Mouse (Mus musculus) kidney, embryonic 14.5 days (tissue): ENCODE measurements at regions not wholly inside any gene's neighbourhood (a gene's known extent, or its start where the extent isn't known, plus 50 kb on each side); places are given as distances from the start of the nearest gene placed in this dataset.

Experiments used
- ATAC-seq: fragments of 200-750 bp; cut with Nextera tagmentation; 2 replicates; pipeline ENCODE4 v1.8.0; 2017; ENCODE audit warnings: moderate number of reproducible peaks, mild to moderate bottlenecking, moderate TSS enrichment, moderate library complexity; ENCODE audit not compliant: low FRiP score, low TSS enrichment
- H3K27ac ChIP-seq: fragments of 300-500 bp; sonication (generic); 2 replicates; pipeline ENCODE4 v1.5.1; 2014; ENCODE audit warnings: low read depth, mild to moderate bottlenecking, low read length, moderate library complexity, mixed read lengths
- H3K27me3 ChIP-seq: fragments of 300-500 bp; sonication (generic); 2 replicates; pipeline ENCODE4 v1.6.1; 2014; ENCODE audit warnings: mild to moderate bottlenecking, low read length; ENCODE audit not compliant: control insufficient read depth, insufficient read depth
- H3K36me3 ChIP-seq: fragments of 300-500 bp; sonication (generic); 2 replicates; pipeline ENCODE4 v1.6.1; 2014; ENCODE audit warnings: low read length, mixed read lengths; ENCODE audit not compliant: control insufficient read depth, insufficient read depth
- H3K4me1 ChIP-seq: fragments of 300-500 bp; sonication (generic); 2 replicates; pipeline ENCODE4 v1.6.1; 2014; ENCODE audit warnings: low read length, mixed read lengths; ENCODE audit not compliant: control insufficient read depth, insufficient read depth
- H3K4me2 ChIP-seq: fragments of 300-500 bp; sonication (generic); replicated peaks from 2 replicates; pipeline ENCODE4 v1.6.1; 2014; ENCODE audit warnings: low read depth, mild to moderate bottlenecking, low read length
- H3K4me3 ChIP-seq: fragments of 300-500 bp; sonication (generic); 2 replicates; pipeline ENCODE4 v1.5.1; 2014; ENCODE audit warnings: mild to moderate bottlenecking, low read length
- H3K9ac ChIP-seq: fragments of 300-500 bp; sonication (generic); 2 replicates; pipeline ENCODE4 v1.6.1; 2014; ENCODE audit warnings: low read depth, mild to moderate bottlenecking, low read length, moderate library complexity
- H3K9me3 ChIP-seq: fragments of 300-500 bp; sonication (generic); 2 replicates; pipeline ENCODE4 v1.6.1; 2016; ENCODE audit warnings: low read length; ENCODE audit not compliant: control insufficient read depth
- WGBS: fragments of 180-500 bp; shearing (Covaris S2); extraction: QIAGEN DNeasy Blood & Tissue Kit; methylation state at CpG from one replicate; pipeline ENCODE4 v1.1.7; 2014; 5-methylcytosine and 5-hydroxymethylcytosine counted together

DNA sequence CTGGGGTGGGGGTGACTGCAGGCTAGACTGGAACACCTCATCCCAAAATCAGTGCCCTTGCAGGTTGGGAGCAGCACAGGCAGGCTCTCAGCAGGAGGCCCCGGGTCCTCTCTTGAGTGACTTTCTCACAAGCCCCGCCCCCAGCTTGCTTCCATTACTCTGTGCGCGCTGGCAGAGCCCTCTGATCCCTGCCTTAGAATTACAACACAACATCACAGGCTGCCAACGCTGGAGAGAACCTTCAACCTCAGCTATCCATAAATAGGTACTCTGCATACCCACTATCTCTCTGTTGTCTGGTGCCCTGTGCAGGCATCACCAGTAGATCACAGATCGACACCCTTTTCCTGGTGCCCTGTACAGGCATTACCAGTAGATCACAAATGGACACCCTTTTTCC, 139.1 kb upstream of the Igsf21 start:
- Histone ChIP-seq H3K36me3 (no peaks in the 10 kb centered on the region), H3K9ac (no peak overlapping the region), H3K27me3 (peaks cover 4% of the 10 kb centered on the region), H3K27ac (no peak overlapping the region), H3K4me3 (no peak overlapping the region), H3K9me3 (no peaks in the 10 kb centered on the region; the same call in 1 of the 2 replicates), H3K4me1 (no peaks in the 10 kb centered on the region), H3K4me2 (no peak overlapping the region)
- 51% methylated on average over 6 of the region's 6 CpGs for WGBS
- no peak for ATAC-seq

DNA sequence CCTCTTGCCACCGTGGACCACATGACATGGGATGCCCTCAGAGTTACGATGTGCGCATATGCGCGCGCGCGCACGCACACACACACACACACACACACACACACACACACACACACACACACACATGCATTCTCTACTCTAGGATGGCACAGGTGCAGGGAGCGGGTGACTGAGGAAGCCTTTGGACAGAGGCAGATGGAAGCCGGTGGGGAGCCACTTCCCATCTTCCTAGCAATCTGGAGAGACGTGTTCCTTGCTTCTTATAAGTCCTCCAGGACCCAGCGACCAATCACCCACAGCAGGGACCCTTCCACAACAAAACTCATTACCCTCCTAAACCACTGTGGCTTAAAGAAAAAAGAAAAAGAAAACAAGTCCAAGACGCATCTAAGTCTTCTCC, 138.6 kb upstream of the Igsf21 start:
- no peak overlapping the region for H3K4me2 ChIP-seq

DNA sequence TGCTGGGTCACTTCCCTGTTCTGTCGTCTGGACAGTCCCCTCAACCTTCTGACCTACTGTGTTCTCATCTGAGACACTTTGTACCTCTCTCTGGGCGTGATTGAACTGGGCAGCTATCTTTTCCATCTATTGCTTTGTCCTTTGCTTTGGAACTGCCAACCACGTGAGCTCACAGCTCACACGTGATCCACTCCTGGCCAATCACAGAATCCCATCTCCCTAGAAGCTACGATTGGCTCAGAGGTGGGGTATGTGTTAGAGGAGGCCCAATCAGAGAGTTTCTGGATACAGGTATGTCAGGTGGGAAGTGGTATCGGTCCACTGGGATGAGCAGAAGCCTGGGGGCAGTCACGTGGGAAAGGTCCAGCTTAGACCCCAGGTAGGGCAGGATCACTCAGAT, 137.0 kb upstream of the Igsf21 start:
- peaks cover 4% of the 10 kb centered on the region for H3K27me3 ChIP-seq
- H3K36me3 ChIP-seq = no peaks in the 10 kb centered on the region
- H3K9me3 ChIP-seq = no peaks in the 10 kb centered on the region; the same call in 1 of the 2 replicates
- no peak overlapping the region for H3K9ac ChIP-seq
- no peak overlapping the region for H3K27ac ChIP-seq
- WGBS = 64% methylated on average over 7 of the region's 7 CpGs
- no peak for ATAC-seq
- no peak overlapping the region for H3K4me2 ChIP-seq
- no peak overlapping the region for H3K4me3 ChIP-seq
- no peaks in the 10 kb centered on the region for H3K4me1 ChIP-seq

More for the DNA sequence above, 138.6 kb upstream of the Igsf21 start:
- no peak overlapping the region for H3K9ac ChIP-seq
- 93% methylated on average over 14 of the region's 14 CpGs for WGBS
- H3K27me3 ChIP-seq = peaks cover 4% of the 10 kb centered on the region
- H3K36me3 ChIP-seq = no peaks in the 10 kb centered on the region
- no peaks in the 10 kb centered on the region; the same call in 1 of the 2 replicates for H3K9me3 ChIP-seq
- no peak overlapping the region for H3K4me3 ChIP-seq
- no peak for ATAC-seq
- H3K27ac ChIP-seq = no peak overlapping the region
- no peaks in the 10 kb centered on the region for H3K4me1 ChIP-seq

DNA sequence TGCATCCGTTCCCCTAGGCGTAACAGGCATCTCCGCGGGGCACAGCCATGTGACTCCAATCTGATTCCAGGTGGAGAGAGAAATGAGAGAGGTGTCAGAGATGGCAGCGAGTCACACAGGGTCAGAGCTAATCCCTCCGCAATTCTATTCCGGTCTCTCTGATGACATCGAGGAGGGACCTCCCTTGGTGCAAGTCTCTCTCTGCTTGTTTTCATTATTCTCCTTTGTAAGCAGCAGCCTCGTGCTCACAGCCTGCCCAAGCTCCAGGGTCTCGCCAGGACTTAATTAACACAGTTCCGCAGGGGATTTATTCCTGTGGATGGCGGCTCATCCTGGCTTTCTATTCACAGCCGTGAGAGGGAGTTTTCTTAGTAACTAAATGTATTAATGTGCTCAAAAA, 134.1 kb upstream of the Igsf21 start:
- H3K4me3 ChIP-seq = no peak overlapping the region
- WGBS = 20% methylated on average over 13 of the region's 13 CpGs
- no peak overlapping the region for H3K9ac ChIP-seq
- no peaks in the 10 kb centered on the region; the same call in 1 of the 2 replicates for H3K9me3 ChIP-seq
- no peaks in the 10 kb centered on the region for H3K4me1 ChIP-seq
- no peak for ATAC-seq
- H3K27me3 ChIP-seq = peaks cover 3% of the 10 kb centered on the region
- no peaks in the 10 kb centered on the region for H3K36me3 ChIP-seq
- no peak overlapping the region for H3K4me2 ChIP-seq
- no peak overlapping the region for H3K27ac ChIP-seq

DNA sequence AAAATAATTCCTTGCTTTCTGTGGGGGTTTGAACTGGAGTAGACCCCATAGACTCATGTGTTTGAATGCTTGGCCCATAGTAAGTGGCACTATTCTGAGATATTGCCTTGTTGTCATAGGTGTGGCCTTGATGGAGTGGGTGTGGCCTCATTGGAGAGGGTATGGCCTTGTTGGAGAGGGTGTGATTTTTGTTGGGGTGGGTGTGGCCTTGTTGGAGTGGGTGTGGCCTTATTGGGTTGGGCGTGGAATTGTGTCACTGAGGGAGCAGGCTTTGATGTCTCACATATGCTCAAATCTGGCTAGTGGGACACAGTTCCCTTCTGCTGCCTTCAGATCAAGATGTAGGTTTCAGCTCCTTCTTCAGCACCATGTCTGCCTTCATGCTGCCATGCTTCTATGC, 131.4 kb upstream of the Igsf21 start:
- 94% methylated on average over 1 of the region's 1 CpGs for WGBS
- Histone ChIP-seq H3K36me3 (no peaks in the 10 kb centered on the region), H3K27ac (no peak overlapping the region), H3K4me3 (no peak overlapping the region), H3K27me3 (peaks cover 3% of the 10 kb centered on the region), H3K9ac (no peak overlapping the region), H3K4me1 (no peaks in the 10 kb centered on the region), H3K9me3 (no peaks in the 10 kb centered on the region; the same call in 1 of the 2 replicates), H3K4me2 (no peak overlapping the region)
- ATAC-seq = no peak

DNA sequence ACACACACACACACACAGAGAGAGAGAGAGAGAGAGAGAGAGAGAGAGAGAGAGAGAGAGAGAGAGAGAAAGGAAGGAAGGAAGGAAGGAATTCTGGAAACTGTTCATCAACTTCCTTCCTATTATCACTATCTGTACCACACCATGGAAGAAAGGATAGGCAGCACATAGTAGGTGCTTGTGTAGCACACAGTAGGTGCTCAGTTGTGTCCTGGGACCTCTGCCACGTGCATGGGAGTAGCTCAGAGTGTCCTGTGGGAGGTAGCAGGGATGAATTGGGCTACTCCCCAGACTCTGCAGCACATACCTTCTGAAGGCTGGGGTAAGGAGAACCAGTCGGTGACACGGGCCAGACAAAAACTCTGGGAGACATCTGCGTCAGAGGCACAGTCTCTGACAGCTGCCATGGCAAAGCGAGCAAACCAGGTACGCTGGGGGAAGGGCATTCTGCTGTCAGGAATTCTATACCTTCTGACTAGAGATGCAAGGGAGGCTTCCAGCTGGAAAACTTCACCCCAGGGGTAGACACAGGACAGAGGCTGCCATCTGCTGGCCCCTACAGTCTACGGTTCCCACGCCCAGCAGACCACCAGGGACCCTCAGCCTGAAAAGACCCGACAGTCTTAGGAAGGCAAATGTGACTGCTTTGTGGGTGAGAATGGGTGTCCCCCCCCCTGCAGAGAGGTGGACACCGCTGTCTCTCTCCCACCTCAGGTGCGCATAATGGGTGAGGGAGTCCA, 126.2 kb upstream of the Igsf21 start:
- Histone ChIP-seq H3K4me2 (no peak overlapping the region), H3K27me3 (peaks cover 10% of the 10 kb centered on the region), H3K4me3 (no peak overlapping the region), H3K9ac (no peak overlapping the region), H3K9me3 (no peaks in the 10 kb centered on the region), H3K4me1 (no peaks in the 10 kb centered on the region), H3K36me3 (no peaks in the 10 kb centered on the region), H3K27ac (no peak overlapping the region)
- no peak for ATAC-seq
- 48% methylated on average over 11 of the region's 11 CpGs for WGBS

DNA sequence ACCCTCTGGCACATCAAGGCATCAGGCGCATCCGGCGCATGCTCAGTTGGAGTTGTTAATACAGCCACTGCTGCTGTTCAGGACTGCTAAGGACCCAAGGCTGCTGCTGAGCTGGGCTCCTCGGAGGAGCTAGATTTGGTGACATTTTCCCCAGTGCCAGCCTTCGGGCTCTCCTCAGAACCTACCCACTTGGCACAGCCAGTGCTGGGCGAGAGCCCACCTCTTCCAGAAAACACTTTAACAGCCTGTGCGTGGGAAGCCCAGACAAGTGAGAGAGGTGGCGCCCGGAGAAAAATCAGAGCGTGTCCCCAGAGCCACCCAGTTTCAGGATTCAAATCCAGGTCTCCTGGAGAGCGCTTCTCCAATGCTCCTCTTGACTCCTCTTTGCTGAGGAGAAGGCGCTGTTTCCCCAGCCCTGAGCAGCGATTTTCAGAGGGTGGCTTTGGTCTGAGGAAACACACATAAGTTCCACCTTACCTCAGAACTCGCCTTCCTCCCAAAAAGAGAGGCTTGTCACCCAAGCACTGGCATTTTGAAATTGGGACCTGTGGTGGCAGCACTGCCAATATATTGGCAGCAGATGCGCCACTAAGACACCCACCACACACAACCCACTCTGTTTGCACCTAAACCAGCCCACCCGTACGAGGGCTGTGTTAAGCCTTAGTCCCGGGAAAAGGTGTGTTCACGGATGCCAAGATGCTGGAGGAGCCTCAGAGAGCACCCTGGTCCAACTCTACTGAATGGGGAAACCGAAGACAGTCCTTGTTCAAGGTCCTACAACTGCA, 125.0 kb upstream of the Igsf21 start:
- Histone ChIP-seq H3K4me2 (no peak overlapping the region), H3K4me1 (no peaks in the 10 kb centered on the region), H3K36me3 (no peaks in the 10 kb centered on the region), H3K27ac (no peak overlapping the region), H3K27me3 (peaks cover 7% of the 10 kb centered on the region; the same call in 1 of the 2 replicates), H3K4me3 (no peak overlapping the region), H3K9ac (no peak overlapping the region), H3K9me3 (no peaks in the 10 kb centered on the region)
- no peak for ATAC-seq
- WGBS = 89% methylated on average over 20 of the region's 20 CpGs

DNA sequence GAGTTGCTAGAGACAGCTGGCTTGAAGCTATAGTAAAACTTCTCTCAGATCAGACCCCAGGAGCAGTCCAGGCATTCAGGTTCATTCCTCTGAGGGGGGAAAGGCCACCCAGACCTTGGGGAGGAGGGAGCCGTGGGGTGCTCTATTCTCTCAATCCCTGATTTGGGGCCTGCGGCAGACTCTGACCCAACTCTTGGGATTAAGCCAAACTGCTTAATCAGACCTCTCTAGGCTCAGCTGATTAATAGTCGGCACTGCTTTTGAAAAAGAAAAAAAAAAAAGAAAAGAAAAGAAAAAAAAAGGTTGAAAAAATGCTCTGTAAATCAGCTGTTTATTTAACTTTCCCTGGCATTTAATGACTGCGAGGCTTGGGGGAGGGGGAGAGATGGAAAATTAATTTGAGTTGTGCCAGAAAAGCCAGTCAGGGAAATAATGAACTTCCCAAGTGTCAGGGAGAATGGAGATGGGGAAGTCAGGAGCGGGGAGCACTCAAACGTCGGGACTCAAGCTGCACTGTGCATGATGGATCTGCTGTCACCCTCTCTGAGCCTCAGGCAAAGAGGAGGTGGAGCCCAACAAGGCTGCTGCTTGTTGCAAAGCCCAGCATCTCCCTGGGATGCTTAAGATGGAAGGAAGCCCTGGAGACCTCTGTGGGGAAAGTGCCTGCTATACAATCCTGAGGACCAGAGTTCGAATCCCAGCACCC, 120.5 kb upstream of the Igsf21 start:
- WGBS = 42% methylated on average over 8 of the region's 8 CpGs
- no peak for ATAC-seq

More for the DNA sequence above, 120.5 kb upstream of the Igsf21 start:
- no peak overlapping the region for H3K4me2 ChIP-seq
- no peak overlapping the region for H3K4me3 ChIP-seq
- no peaks in the 10 kb centered on the region for H3K36me3 ChIP-seq
- H3K27me3 ChIP-seq = 0 out of 2 replicates have a peak, but pooled peaks cover 7% of the 10 kb centered on the region
- H3K9me3 ChIP-seq = no peaks in the 10 kb centered on the region
- H3K4me1 ChIP-seq = no peaks in the 10 kb centered on the region
- H3K9ac ChIP-seq = no peak overlapping the region
- no peak overlapping the region for H3K27ac ChIP-seq
